Mouse (Mus musculus): Measurements from ENCODE around the gene Olfr1432.
"Not testable (repeated sequence)": the region's sequence is repeated elsewhere in the genome, so short reads cannot be mapped to it uniquely, and the experiment has no call there.

Gene Olfr1432

DNA sequence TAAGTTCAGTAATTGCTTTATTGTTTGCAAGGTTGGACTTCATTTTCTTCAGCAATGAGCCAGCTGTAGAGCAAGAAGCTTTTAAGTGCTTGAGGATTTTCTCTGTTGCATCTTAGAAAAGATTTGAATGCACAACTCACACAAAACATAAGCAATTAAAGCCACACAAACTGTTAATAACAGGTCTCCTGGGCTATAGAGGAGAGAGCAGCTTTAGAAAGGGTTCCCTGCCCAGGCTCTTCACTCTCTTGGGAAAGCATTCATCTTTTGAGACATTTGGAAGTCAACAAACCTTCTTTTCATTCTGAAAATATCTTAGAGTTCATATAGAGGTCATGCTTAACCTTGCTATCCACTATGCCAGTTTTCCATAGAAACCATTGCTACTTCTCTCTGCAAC is at the start of gene Olfr1432:
Olfr1432 (minus strand) TSS at position 101 of the 400 bp plus-strand sequence.
- DNase-seq (ENCODE audit: extremely low read depth, insufficient read length, low spot score) = not testable (repeated sequence)

GRCm38 (mm10) chr19:12279554-12279953 is 47.2 kb upstream of the Olfr1432 start, which contains the start of gene Olfr1434:
Gene Olfr1434, plus strand, starts transcription at chr19:12279854.
- no peak for DNase-seq (ENCODE audit: extremely low read depth, insufficient read length, low spot score)

DNA sequence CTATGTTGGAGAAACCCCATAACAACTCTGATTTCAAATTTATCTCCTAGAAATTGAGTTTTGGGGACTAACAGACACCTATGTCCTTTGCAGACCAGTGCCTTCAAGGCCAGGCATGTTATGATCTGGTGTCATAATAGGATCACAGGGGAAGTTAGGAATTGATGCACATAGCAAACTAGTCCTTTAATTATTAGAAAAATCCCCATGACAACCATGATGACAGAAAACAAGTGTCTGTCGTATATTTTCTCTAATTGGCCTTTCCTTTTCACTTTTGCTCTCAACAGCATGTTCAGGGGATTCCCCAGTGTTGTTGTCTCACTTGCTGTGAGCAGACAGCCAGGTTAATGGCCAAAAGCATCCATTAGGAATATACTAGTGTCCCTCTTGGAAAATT is 28.3 kb upstream of the Olfr1432 start, which contains the start of gene Olfr235:
Olfr235 (plus strand) TSS at position 301 of the 400 bp plus-strand sequence.
- no peak for DNase-seq (ENCODE audit: extremely low read depth, insufficient read length, low spot score)

GRCm38 (mm10) chr19:12241559-12241958 is 9.2 kb upstream of the Olfr1432 start, which contains the start of gene Olfr262:
Gene Olfr262, minus strand, starts transcription at chr19:12241659.
- DNase-seq (ENCODE audit: extremely low read depth, insufficient read length, low spot score) = no peak

DNA sequence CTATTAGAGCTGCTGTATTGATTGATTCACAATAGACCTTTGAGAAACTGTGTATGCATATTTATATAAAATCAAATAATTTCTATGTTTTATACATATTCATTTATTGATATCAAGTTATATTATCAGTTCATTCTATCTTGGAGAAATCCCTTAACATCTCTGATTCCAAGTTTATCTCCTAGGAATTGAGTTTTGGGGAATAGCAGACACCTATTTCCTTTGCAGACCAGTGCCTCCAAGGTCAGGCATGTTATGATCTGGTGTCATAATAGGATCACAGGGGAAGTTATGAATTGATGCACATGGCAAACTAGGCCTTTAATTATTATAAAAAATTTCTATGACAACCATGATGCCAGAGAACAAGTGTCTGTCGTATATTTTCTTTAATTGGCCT is 32.1 kb downstream of the Olfr1432 start, which contains the start of gene Olfr1431:
Olfr1431 (plus strand) TSS at position 301 of the 400 bp plus-strand sequence.
- no peak for DNase-seq (ENCODE audit: extremely low read depth, insufficient read length, low spot score)

- DNase-seq (ENCODE audit: extremely low read depth, insufficient read length, low spot score) = not testable (repeated sequence)
These were observed 33.3 kb downstream of the Olfr1432 start for GRCm38 (mm10) chr19:12199076-12199475.

Measured in 3134 (cell line).